Mouse (Mus musculus): ENCODE measurements around the gene Actr5.

Actr5 gene

GRCm38 (mm10) chr2:158624718-158625222, at the start of gene Actr5:
TSS of gene Actr5 (plus strand) at chr2:158624888.
- DNase-seq (ENCODE audit: low spot score in 2 of 2), result peak; percentile 85 to 95

- no peak for DNase-seq (ENCODE audit: low spot score in 2 of 2)
Observed at GRCm38 (mm10) chr2:158579979-158580378, 44.7 kb upstream of the Actr5 start.

DNA sequence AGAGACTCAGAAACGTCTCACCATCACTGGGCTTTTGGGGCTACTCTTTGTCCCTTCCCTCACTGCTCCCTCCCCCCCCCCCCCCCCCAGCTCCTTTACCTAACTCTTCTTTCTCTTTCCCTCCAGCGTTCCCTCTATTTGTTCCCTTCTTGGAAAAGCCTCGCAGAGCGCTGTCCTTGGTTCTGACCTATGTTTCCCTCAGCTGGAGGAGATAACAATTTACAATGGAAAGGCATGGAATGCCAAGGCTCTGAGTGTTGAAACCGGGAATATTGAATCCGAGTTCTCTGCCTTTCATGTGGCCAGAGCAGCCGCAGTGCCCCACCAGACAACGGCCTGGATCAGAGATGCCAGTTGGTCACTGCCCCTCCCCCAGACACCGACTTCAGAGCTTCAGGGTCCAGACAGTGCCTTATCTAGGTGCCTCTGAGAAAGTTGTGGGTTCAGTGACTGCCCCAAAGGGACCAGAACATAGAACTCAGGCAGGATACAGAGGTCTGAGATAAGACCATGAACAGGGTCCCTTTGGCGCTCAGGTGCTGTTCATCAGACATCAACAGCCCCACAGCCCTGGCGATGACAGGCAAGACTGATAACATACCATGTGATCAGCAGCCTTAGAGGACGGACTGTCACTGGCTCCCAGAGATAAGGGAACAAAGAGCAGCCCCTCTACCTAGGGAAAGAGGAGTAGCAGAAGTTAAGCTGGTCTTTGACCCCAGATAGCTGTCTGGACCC, 39.9 kb upstream of the Actr5 start:
- DNase-seq (ENCODE audit: low spot score in 2 of 2), result no peak

- DNase-seq (ENCODE audit: low spot score in 2 of 2), result no peak
Observed at GRCm38 (mm10) chr2:158588524-158589271, 36.0 kb upstream of the Actr5 start.

DNA sequence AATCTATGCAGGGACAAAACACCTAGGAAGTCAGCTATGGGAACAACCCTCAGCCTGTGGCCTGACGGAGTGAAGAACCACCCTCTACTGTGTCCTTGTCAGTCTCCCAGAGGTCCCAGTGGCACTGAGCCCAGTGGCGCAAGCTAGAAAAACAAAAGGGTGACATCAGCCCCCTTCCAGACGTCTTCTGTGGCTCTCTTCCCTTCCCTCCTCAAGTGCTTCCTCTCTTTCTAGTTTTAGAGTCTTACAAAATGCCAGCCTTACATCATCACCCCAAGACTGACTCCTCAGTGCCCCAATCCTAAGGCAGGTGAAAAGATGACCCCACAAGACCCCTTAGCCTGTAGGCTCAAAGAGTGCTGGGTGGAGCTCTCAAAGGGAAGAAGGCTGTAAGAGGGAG, 34.2 kb upstream of the Actr5 start:
- DNase-seq (ENCODE audit: low spot score in 2 of 2), result no peak

DNA sequence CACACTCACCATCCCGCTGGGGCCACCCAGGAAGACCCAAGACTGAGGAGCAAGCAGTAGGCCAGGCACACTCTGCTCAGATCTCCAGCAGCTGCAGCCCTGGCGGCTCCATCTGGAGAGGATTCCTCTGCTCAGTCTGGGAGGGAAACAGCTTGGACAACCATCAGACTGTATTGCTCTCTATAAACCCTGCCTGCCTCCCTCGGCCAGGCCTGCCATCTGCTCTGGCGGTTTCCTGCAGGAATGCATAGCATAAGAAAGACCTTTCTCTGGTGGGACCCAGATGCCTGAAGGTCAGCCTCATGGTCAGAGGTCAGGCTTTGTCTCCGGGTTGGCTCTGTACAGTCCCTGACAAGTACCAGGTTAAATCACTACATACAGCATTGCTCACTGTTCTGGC, 33.4 kb upstream of the Actr5 start:
- no peak for DNase-seq (ENCODE audit: low spot score in 2 of 2)

- no peak for DNase-seq (ENCODE audit: low spot score in 2 of 2)
Observed at GRCm38 (mm10) chr2:158593371-158593770, 31.3 kb upstream of the Actr5 start.

DNA sequence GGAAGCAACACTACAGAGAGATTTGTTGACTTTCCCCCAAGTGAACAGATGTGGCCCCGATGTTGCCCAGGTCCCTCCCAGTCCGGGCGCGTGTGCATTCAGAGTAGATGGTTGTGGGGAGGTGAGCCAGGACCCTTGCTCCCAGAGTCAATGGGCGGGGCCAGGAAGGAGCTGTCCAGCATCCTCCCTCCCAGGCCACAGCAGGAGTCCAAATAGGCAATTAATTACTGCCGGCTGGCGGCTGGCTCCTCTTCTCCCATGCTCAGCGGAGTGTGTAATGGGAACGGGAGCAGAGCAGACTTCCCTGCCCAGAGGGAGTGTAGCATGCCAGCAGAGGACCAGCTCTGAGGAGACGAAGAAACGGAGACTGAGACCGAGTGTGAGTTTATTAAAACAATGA, 29.6 kb upstream of the Actr5 start:
- DNase-seq (ENCODE audit: low spot score in 2 of 2), result no peak

DNA sequence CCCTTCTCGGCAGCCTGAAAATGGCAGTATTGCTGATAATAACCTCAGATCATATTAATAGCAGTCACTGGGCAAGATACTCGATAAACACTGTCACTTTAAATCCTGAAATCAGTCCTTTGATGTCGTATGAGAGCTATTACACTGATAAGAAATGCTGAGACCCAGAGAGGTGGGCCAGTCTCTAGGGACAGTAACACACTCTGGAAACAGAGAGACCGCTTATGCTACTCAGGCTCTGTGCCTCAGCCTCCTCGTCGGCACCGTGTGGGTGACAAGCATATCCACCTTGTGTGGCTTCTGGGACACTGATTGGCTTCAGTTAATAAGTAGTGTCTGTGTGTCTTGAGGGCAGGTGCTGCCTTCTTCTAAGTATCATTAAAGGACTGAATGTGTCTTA, 29.1 kb upstream of the Actr5 start:
- DNase-seq (ENCODE audit: low spot score in 2 of 2), result no peak

DNA sequence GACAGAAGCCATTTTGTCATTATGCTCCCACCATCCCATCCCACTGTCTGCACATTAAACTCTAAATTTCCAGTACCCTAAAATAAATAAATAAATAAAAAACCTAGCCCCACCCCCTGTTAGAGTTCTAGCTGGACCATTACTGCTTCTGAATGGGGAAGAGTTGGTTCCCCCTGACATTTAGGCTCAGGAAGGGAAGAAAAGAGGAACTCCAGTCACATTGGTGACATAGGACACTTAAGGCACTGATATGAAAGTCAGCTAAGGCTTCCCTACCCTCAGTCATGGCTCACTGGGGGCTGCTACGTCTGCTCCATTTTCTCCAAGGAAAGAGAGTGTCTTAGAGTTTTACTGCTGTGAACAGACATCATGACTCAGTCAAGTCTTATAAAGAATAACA, 27.9 kb upstream of the Actr5 start:
- DNase-seq (ENCODE audit: low spot score in 2 of 2), result no peak

DNA sequence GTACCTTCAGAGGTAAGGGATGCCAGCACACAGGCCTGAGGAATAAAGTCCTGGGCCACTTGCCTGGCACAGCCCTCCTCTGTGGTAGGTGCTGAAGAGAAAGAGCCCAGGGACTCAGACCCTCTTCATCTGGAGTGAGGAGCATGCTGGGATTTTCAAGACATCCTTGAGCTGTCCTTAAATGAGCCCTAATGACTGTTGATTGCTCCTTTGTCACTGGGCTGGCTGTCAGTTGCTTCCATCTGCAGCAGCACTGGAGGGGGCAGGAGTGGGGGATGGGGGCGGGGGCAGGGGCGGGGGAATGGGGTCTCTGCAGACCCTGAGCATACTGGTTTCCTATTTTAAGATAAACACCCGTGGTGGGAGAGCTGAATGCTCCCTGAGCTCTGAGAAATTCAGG, 24.2 kb upstream of the Actr5 start:
- no peak for DNase-seq (ENCODE audit: low spot score in 2 of 2)

GRCm38 (mm10) chr2:158601326-158601725, 23.4 kb upstream of the Actr5 start:
- no peak for DNase-seq (ENCODE audit: low spot score in 2 of 2)

- DNase-seq (ENCODE audit: low spot score in 2 of 2), result no peak
Observed at GRCm38 (mm10) chr2:158602663-158603062, 22.0 kb upstream of the Actr5 start.

GRCm38 (mm10) chr2:158606511-158606964, 18.1 kb upstream of the Actr5 start:
- no peak for DNase-seq (ENCODE audit: low spot score in 2 of 2)

- DNase-seq (ENCODE audit: low spot score in 2 of 2), result no peak
Observed at GRCm38 (mm10) chr2:158609681-158610080, 15.0 kb upstream of the Actr5 start.

- no peak for DNase-seq (ENCODE audit: low spot score in 2 of 2)
Observed at GRCm38 (mm10) chr2:158610488-158611325, 14.0 kb upstream of the Actr5 start, which contains the start of gene Slc32a1. TSS of gene Slc32a1 (plus strand) at chr2:158610767.

DNA sequence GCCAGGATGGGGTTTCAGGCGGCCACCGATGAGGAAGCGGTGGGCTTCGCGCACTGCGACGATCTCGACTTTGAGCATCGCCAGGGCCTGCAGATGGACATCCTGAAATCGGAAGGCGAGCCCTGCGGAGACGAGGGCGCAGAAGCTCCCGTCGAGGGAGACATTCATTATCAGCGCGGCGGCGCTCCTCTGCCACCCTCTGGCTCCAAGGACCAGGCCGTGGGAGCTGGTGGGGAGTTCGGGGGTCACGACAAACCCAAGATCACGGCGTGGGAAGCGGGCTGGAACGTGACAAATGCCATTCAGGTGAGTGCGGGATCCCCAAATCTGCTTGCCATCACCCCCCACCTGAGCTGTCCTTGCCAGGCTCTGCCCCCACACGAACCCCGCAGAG, 13.4 kb upstream of the Actr5 start:
- no peak for DNase-seq (ENCODE audit: low spot score in 2 of 2)

- DNase-seq (ENCODE audit: low spot score in 2 of 2), result no peak
Observed at GRCm38 (mm10) chr2:158611726-158612670, 12.7 kb upstream of the Actr5 start.

DNA sequence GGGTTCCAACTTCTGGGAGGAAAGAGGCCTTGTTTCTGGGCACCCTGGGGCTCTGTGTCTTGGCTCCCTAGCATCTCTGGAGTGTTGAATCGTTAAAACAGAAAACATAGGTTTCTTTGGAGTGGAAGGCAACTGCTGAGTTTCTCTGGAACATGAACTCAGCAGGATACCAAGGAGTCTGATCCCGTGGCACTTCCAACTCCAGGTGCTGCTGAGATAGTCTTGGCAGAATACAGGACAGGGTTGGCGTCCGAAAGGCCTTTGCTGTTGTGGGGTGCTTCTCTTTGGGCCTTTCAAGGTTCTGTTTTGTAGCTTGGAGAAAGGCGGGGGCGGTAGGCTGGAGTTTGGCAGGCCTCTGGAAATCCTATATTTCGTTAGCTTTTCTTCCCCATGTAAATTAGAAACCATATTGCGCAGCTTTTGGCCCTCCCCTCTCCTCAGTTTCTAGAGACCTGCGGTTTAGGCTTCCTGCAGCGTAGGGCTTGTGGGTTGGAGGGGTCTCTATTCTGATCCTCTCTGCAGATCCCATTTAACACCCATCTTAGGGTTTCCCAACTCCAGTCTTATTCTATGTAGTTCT, 11.9 kb upstream of the Actr5 start:
- DNase-seq (ENCODE audit: low spot score in 2 of 2), result peak in 1 of 2 experiments; percentile 40

Data from right cerebral cortex, adult 2 months (tissue).